Mouse (Mus musculus) bone marrow macrophage, adult 2 months (primary cell): Measurements from ENCODE around the gene Tanc2.

ENCODE experiments used
- CTCF ChIP-seq: IDR thresholded peaks from 2 replicates; pipeline ENCODE4 v1.5.1; 2012; ENCODE audit warnings: low read depth, mild to moderate bottlenecking, low read length, moderate library complexity
- POLR2A ChIP-seq: IDR thresholded peaks from 2 replicates; pipeline ENCODE4 v1.6.1; 2012; ENCODE audit warnings: mild to moderate bottlenecking, low read depth, low read length, borderline replicate concordance

DNA sequence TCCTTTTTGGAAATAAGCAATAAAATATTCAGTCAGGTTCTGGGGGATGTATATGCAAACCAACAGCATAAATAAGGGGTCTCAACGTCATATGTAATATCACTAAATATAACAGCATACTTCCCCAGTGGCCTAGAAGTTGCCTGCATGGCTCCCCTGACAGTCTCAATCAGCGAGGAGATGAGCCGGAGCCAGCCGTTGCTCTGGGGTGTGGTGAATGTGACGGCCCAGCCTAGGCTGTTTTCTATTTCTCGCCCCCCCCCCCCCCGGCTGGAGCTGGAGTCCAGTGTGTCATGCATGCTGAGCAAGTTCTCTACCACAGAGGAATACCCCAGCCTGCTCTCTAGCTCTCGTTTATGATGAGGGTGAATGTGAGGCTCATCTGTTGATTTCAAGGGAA is 44.0 kb upstream of the Tanc2 start:
- TF ChIP-seq CTCF (no peak), POLR2A (no peak)
